Mouse (Mus musculus) megakaryocyte, embryonic 14.5 days (primary cell): Measurements from ENCODE around the gene Oas1h.
"Not testable (repeated sequence)": the region's sequence is repeated elsewhere in the genome, so short reads cannot be mapped to it uniquely, and the experiment has no call there.

Experiments used
- FLI1 ChIP-seq: IDR thresholded peaks from 2 replicates; pipeline ENCODE4 v1.6.1; 2012; ENCODE audit warnings: low read length, inconsistent platforms, mixed read lengths
- GATA1 ChIP-seq: IDR thresholded peaks from 3 replicates; pipeline ENCODE4 v1.6.1; 2012; ENCODE audit warnings: mixed read lengths, low read length, inconsistent platforms, borderline replicate concordance

DNA sequence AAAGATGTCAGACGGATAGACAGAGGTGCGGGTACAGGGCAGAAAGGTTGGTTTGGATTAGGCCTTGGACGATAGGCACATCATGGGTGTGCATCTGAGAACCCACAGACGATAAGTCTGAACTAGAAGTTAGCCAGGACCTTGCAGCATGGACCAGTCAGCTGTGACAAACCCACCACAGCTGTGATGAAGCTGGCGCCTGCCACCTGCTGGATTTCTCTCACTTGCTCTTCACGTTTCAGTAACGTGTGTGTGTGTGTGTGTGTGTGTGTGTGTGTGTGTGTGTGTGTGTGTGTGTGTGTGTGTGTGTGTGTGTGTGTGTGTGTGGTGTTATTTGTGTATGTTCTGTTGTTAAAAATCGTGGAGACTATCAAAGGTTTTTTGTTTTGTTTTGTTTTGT is 53.0 kb downstream of the Oas1h start, which contains the start of gene Oas1d:
- not testable (repeated sequence) for TF ChIP-seq GATA1, FLI1
